Mouse (Mus musculus) cortical plate, adult 2 months (tissue): ENCODE measurements around the gene Zbtb20. TPM values are rescaled to one million over a fixed set of nuclear protein-coding genes. Genes with fewer than 3 reads are reported as not detected.

Experiments
- H3K27ac ChIP-seq: fragments of 200-500 bp; 2 replicates; pipeline ENCODE4 v1.5.1; 2012; ENCODE audit warnings: low read length, control low read depth, inconsistent platforms; ENCODE audit not compliant: insufficient read depth
- H3K4me1 ChIP-seq: fragments of 200-500 bp; 2 replicates; pipeline ENCODE4 v1.6.1; 2011; ENCODE audit warnings: low read length; ENCODE audit not compliant: control insufficient read depth, insufficient read depth
- H3K4me3 ChIP-seq: fragments of 200-500 bp; 2 replicates; pipeline ENCODE4 v1.5.1; 2011; ENCODE audit warnings: mild to moderate bottlenecking, low read length, control low read depth; ENCODE audit not compliant: insufficient read depth
- CTCF ChIP-seq: fragments of 200-500 bp; IDR thresholded peaks from 2 replicates; pipeline ENCODE4 v1.5.1; 2011; ENCODE audit warnings: mild to moderate bottlenecking, control low read depth, low read length; ENCODE audit not compliant: insufficient read depth; ENCODE audit errors: extremely low read depth
- POLR2A ChIP-seq: fragments of 200-500 bp; IDR thresholded peaks from 2 replicates; pipeline ENCODE4 v1.6.1; 2011; ENCODE audit warnings: mild to moderate bottlenecking, low read length, control low read depth; ENCODE audit not compliant: insufficient read depth; ENCODE audit errors: extremely low read depth
- polyA plus RNA-seq: library from polyadenylated mRNA; depleted of rRNA; stranded (reverse); fragments of >200 nt; gene quantifications from 2 replicates; pipeline ENCODE4 v1.2.3, GENCODE M21; 2012

The Zbtb20 gene
- polyA plus RNA-seq, 1 experiment = 13.1 TPM

- TF ChIP-seq CTCF = no peak
- TF ChIP-seq POLR2A = no peak
- peaks cover 1% of the 10 kb centered on the region; the same call in 1 of the 2 replicates for H3K4me1 ChIP-seq
- H3K27ac ChIP-seq = 0 out of 2 replicates have a peak overlapping the region, but pooled peaks have one; percentile 65
Measured at GRCm38 (mm10) chr16:43335824-43336215, 460.1 kb downstream of the Zbtb20 start.

GRCm38 (mm10) chr16:43340712-43341111 lies 465.0 kb downstream of the Zbtb20 start:
- Histone ChIP-seq H3K27ac (no peak overlapping the region), H3K4me1 (no peaks in the 10 kb centered on the region), H3K4me3 (no peak overlapping the region)
- no peak for TF ChIP-seq POLR2A
- TF ChIP-seq CTCF = no peak

More at GRCm38 (mm10) chr16:43335824-43336215, 460.1 kb downstream of the Zbtb20 start:
- H3K4me3 ChIP-seq = no peak overlapping the region

GRCm38 (mm10) chr16:43341916-43342455 lies 466.3 kb downstream of the Zbtb20 start:
- no peak for TF ChIP-seq CTCF
- no peak for TF ChIP-seq POLR2A
- H3K4me3 ChIP-seq = no peak overlapping the region
- H3K27ac ChIP-seq = no peak overlapping the region
- H3K4me1 ChIP-seq = no peaks in the 10 kb centered on the region

- no peak for TF ChIP-seq POLR2A
- no peak for TF ChIP-seq CTCF
- H3K4me1 ChIP-seq = peaks cover 2% of the 10 kb centered on the region; the same call in 1 of the 2 replicates
- no peak overlapping the region for H3K27ac ChIP-seq
- no peak overlapping the region for H3K4me3 ChIP-seq
Measured at GRCm38 (mm10) chr16:43346094-43346493, 470.4 kb downstream of the Zbtb20 start.

- Histone ChIP-seq H3K4me3 (no peak overlapping the region), H3K4me1 (no peaks in the 10 kb centered on the region), H3K27ac (no peak overlapping the region)
- no peak for TF ChIP-seq CTCF
- no peak for TF ChIP-seq POLR2A
Measured at GRCm38 (mm10) chr16:43355776-43356645, 480.3 kb downstream of the Zbtb20 start.

GRCm38 (mm10) chr16:43359546-43359945 lies 483.9 kb downstream of the Zbtb20 start:
- Histone ChIP-seq H3K27ac (no peak overlapping the region), H3K4me1 (no peaks in the 10 kb centered on the region), H3K4me3 (no peak overlapping the region)
- no peak for TF ChIP-seq CTCF
- TF ChIP-seq POLR2A = no peak

- TF ChIP-seq POLR2A (no peak), CTCF (no peak)
- no peak overlapping the region for H3K4me3 ChIP-seq
- no peaks in the 10 kb centered on the region; the same call in 1 of the 2 replicates for H3K4me1 ChIP-seq
- H3K27ac ChIP-seq = no peak overlapping the region
Measured at GRCm38 (mm10) chr16:43360112-43360511, 484.4 kb downstream of the Zbtb20 start.

GRCm38 (mm10) chr16:43360838-43361480 lies 485.3 kb downstream of the Zbtb20 start:
- no peaks in the 10 kb centered on the region; the same call in 1 of the 2 replicates for H3K4me1 ChIP-seq

GRCm38 (mm10) chr16:43362651-43363300 lies 487.1 kb downstream of the Zbtb20 start:
- Histone ChIP-seq H3K27ac (no peak overlapping the region), H3K4me1 (no peaks in the 10 kb centered on the region; the same call in none of the 2 replicates), H3K4me3 (no peak overlapping the region)
- TF ChIP-seq POLR2A (no peak), CTCF (no peak)

More at GRCm38 (mm10) chr16:43360838-43361480, 485.3 kb downstream of the Zbtb20 start:
- H3K27ac ChIP-seq = no peak overlapping the region
- H3K4me3 ChIP-seq = no peak overlapping the region
- TF ChIP-seq CTCF (no peak), POLR2A (no peak)
